Mouse (Mus musculus): ENCODE data around the gene Gm5460.

The Gm5460 gene

DNA sequence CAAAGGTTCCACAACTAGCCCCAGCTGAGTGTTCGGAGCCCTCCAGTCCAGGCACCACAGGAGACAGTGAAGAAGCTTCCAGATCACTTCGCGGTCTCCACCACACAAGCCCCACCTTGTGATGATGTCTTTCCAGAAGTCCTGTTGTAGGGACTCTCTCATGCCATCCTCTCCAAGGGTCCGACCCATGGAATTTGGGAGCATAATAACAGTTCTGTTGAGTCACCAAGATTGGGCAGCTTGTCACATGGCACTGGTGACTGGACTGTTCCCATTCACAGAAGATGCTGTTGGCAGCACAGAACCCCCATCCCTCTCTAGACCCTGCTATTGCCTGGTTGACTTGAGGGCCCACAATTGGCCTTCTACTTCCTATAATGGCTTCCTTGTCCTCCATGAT is at the start of gene Gm5460:
Gene Gm5460 (plus strand): TSS at position 378 of the 400 bp plus-strand sequence.
- no peak for DNase-seq

DNA sequence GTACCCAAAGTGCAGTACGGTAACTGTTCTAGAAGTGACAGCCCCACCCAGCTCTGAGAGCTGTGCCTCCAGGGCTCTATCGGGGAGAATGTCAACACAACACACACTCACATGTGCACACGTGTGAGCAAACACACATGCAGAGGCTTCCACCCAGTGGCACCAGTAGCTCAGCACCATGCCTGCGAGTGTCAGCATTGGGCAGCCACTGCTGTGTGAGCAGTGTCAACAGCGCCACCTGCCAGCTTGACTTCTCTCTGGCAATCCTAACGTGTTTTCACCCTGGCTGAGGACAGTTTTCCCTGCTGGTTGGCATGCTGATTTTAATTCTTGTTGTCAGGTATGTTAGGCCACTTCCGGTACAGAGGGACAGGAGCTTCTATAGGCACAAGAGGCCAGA is 43.9 kb upstream of the Gm5460 start:
- no peak for DNase-seq

GRCm38 (mm10) chr14:33974752-33975151 is 41.8 kb upstream of the Gm5460 start:
- DNase-seq = no peak

GRCm38 (mm10) chr14:33977748-33978147 is 38.8 kb upstream of the Gm5460 start:
- DNase-seq = no peak

DNA sequence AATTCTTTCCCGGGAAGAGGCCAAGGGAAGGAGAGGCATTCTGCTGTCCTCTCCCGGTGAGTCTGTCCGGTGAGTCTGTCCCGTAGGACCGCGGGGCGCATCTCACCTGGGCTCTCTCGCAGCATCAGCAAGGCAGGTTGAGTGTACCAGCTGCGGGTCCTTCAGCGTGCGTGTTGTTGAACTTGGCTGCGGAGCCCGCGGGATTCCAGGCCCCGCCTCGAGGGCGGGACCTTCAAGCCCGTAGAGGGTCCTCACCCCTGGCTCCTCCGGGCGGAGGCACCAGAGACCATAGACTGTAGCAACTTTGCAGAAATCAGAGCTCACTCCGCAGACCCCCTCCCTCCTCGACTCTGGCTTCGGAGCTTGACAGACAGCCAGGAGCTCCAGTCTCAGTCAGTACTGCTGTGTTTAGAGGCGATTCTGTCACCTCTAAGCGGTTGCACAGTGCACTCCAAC is 37.9 kb upstream of the Gm5460 start, which contains the start of gene Zfp488:
Gene Zfp488 (minus strand): TSS at position 161 of the 456 bp plus-strand sequence.
- no peak for DNase-seq

GRCm38 (mm10) chr14:33989201-33989600 is 27.4 kb upstream of the Gm5460 start:
- DNase-seq = no peak

GRCm38 (mm10) chr14:33991971-33992370 is 24.6 kb upstream of the Gm5460 start:
- DNase-seq = no peak

GRCm38 (mm10) chr14:33993051-33993450 is 23.5 kb upstream of the Gm5460 start:
- DNase-seq = no peak

DNA sequence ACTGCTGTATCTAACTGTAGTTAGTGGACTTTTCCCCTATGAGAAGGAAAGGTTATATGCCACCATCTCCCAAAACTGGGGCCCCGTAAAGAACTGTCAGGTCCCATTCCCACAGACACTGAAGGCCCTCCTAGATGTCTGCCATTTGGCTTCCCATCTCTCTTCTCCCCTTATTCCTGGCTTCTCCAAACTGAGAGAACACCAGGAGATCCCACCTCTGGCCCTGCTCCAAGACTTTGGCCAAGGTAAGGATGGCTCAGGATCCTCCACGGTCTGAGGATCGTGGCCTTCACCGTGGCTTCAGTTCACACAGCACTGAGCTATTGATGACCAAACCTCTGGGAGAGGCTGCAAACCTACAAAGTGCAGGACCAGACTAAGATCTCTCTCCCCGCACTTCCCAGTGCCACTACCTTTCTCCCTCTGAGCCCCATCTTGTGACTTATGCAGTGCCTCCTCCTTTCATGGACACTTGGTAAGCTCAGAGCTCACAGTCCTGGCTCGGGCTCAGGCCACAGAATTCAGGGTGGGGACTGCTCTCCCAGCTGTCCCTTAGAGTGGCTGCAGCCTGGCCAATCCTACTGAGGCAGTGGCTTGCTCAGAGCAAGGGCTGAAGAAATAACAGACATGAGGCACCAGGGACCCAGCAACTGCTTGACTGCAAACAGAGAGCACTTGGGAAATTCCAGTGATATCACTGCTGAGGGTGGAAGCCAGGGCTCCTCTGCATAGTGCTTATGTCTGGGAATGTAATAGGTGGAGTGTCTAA is 22.9 kb upstream of the Gm5460 start:
- no peak for DNase-seq

DNA sequence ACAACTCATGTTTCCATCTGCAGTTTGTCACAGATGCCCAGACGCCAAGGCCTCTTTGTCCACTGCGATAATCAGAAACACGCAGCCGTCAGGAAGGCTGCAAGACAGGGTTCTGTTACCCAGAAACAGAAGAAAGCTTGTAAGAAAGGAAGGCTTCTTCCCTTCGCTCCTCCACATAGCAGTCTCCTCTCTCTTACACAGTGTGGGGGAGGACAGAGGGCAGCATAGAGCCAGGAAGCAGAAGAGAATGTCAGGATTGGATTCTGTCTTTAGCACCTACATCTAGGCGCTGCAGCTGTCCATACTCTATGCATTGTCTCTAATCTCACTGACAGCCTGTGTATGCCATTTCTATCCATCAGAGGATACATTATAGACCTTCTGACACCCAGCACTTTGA is 19.1 kb upstream of the Gm5460 start:
- DNase-seq = no peak

DNA sequence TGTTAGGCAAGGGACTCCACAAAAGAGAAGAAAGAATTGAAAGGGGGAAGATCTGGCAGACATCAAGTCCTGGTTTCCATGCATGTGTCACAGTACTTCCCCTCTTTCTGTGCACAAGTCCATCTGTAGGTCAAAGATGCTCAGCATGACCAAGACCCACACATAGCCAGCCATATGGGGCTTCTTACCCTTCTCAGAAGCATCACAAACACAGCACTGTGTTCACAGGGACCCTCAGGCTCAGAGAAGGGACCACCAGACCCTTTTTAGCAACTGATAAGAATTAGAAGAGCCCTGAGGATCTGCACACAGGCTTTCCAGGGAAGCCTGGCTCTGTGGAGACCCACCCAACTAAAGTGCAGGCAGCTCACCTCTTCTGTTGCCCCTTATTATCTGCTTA is 16.5 kb upstream of the Gm5460 start:
- no peak for DNase-seq

GRCm38 (mm10) chr14:34001445-34001844 is 15.1 kb upstream of the Gm5460 start:
- no peak for DNase-seq

DNA sequence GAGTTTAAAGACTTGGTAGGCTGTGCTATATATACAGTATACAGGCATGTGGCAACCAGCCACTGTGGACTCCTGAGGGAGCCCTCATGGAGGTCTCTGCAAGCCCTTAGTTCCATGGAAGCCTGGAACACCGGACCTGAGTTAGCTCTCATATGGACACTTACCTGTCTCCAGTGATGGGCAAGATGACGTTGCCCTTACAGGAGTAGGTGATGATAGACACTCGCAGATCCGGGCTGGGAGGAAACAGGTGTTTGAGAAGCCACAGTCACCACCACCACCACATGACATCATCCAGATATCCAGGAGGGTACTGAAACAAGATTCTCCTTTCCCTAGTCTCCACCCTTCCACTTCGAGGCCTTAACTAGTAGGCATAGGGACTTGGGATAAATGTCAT is 14.2 kb upstream of the Gm5460 start:
- no peak for DNase-seq

GRCm38 (mm10) chr14:34015063-34015462 is 1.5 kb upstream of the Gm5460 start, which contains the start of gene Gm30083:
Gene Gm30083, minus strand, starts transcription at chr14:34015182.
- no peak for DNase-seq

- no peak for DNase-seq
Measured at GRCm38 (mm10) chr14:34016938-34017337, 380 bp downstream of the Gm5460 start.

DNA sequence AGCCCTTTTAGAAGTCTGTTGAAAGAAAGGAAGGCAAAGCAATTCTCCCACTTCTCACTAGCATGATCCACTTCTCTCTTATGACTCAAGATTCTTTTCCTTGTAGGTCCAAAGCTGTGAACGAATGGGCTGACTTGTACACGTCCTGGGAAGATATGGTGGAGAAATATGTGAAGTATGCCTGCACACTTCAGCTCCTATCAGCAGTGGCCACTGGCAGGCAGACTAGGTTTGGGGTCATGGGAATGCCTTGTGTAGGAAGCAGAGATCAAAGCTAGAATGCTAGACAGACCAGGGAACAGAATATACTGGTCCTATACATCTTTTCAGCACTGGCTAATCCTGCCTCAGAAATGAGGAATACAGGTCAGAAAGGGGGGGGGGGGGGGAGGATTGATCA is 10.2 kb downstream of the Gm5460 start:
- no peak for DNase-seq

GRCm38 (mm10) chr14:34033841-34034610 is 17.5 kb downstream of the Gm5460 start:
- DNase-seq = no peak

GRCm38 (mm10) chr14:34041241-34041640 is 24.7 kb downstream of the Gm5460 start:
- DNase-seq = no peak

DNA sequence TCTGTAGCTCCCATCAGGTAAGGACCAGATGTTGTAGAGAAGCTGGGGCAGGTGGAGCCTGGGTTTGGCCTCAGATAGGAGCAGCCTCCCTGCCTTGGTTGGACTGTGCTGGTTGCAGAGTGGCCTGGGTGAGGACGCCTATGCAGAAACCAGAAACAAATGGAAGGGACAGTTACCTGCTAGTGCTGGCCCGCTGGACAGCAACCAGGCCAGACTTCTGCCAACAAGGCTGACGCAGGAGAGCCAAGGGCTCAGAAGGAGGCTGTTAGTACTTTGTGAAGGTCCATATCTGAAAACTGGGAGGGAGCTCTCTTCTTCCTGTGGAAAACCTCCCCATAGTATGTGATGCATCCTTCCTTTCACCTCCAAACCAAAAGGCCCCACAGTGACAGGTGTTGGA is 26.8 kb downstream of the Gm5460 start:
- no peak for DNase-seq

GRCm38 (mm10) chr14:34050101-34050779 is 33.7 kb downstream of the Gm5460 start:
- no peak for DNase-seq

- DNase-seq = no peak
Measured at GRCm38 (mm10) chr14:34052516-34052915, 36.0 kb downstream of the Gm5460 start, which contains the start of gene Antxrl. Gene Antxrl, plus strand, starts transcription at chr14:34052707.

GRCm38 (mm10) chr14:34071665-34072064 is 55.1 kb downstream of the Gm5460 start:
- no peak for DNase-seq

DNA sequence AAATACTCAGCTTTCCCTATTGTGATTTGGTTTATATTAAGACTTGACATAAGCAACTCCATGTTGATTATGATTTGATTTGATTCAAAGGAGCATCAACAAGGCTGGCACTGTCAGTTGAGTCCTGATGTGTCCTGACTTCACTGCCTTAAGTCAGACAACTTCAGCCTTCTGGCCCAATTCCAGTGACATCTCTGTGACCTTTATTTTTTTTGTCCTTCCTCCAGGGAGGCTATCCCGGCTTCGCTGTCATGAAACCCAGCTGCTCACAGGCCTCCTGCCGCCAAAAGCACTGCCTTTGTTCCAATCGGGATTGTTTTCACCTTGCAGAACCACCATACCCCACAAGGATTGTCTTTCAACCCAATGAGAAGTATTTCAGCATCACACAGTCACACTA is 58.8 kb downstream of the Gm5460 start:
- DNase-seq = no peak
